Mouse (Mus musculus): ENCODE data around the gene Snx13. TPM values are rescaled to one million over a fixed set of nuclear protein-coding genes. Genes with fewer than 3 reads are reported as not detected.

Snx13 gene
- total RNA-seq, 2 experiments from 2014 or later: 65.7 to 67.8 TPM

DNA sequence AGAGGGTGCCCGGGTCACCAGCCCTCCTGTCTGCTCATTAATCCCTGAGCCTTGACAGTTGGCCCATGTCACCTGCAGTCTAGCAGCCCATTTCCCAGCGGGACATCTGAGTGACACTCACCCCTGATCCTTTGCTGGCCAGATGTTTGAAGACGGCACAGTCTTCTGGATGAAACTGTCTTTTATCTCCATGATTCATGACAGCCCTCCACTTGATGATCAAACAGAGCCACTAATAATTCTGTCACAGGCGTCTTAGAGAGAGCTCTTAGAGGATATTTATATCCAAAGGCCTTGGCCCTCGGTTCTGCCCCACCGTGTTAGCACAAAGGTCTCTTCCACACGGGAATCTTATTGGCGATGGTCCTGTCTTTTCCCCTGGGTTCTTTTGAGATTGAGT is 129.0 kb downstream of the Snx13 start:
- intact Hi-C loops (cut with DNase I): no loop called here
- no peak for DNase-seq

DNA sequence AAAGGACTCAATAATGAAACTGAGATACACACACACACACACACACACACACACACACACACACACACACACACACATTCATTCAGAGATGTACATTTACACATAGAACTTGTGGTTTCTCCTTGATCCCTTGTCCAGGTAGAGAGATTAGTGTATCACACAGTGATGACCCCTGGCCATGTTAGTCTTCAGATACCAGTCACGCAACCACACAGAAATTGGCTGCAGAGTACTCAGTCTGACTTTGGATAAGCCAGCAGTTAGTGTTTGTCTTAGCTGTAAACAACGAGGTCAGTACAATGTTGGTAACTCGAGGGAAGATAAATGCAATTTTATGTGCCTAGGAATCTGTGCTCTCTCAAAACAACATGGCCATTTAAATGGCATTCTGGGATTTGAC is 129.6 kb downstream of the Snx13 start:
- intact Hi-C loops (cut with DNase I): no loop called here
- DNase-seq: no peak

GRCm38 (mm10) chr12:35182675-35183074 is 135.7 kb downstream of the Snx13 start:
- intact Hi-C loops (cut with DNase I): loop anchor here (1.0 to 10.0 kb wide), 2 partner anchors 518 to 1698 kb away; no protein-coding TSS in a partner anchor
- DNase-seq: peak; percentile 81 to 86

GRCm38 (mm10) chr12:35184261-35184660 is 137.3 kb downstream of the Snx13 start:
- DNase-seq: no peak
- intact Hi-C loops (cut with DNase I): loop anchor here (10.0 kb wide), 1 partner anchor 1699 kb away; no protein-coding TSS in a partner anchor

GRCm38 (mm10) chr12:35191698-35192425 is 144.9 kb downstream of the Snx13 start:
- DNase-seq: peak; percentile 78 to 80
- intact Hi-C loops (cut with DNase I): loop anchor here (5.0 kb wide), 1 partner anchor 1805 kb away; no protein-coding TSS in a partner anchor

- intact Hi-C loops (cut with DNase I): loop anchor here (5.0 kb wide), 1 partner anchor 1805 kb away; no protein-coding TSS in a partner anchor
- DNase-seq: no peak
These were observed 145.4 kb downstream of the Snx13 start for GRCm38 (mm10) chr12:35192426-35192769.

Small RNAs within 50 kb of the gene (microRNA-seq; reads per million reads assigned to microRNA genes)
- gene Mir680-3 (ENCODE audit: borderline number of aligned reads in 2 of 2): 0 reads per million in 2 experiments

Other genes with a start within 250 kb of the Snx13 start
- 10 to 100 TPM; 18.2 to 22.4 TPM for gene Hdac9, start 130.1 kb upstream of the Snx13 start, total RNA-seq (2021)
- gene Prps1l1, start 62.4 kb upstream of the Snx13 start, total RNA-seq (2021): not detected